Mouse (Mus musculus) kidney, postnatal 0 days (tissue): ENCODE measurements around the gene Mrc1. TPM values are rescaled to one million over a fixed set of nuclear protein-coding genes. Genes with fewer than 3 reads are reported as not detected.

ENCODE experiments used
- ATAC-seq: fragments of 200-750 bp; cut with Nextera tagmentation; replicated peaks from 2 replicates; pipeline ENCODE4 v1.8.0; 2017; ENCODE audit warnings: low read depth, moderate number of reproducible peaks, moderate TSS enrichment, moderate library complexity; ENCODE audit not compliant: low FRiP score
- DNase-seq: peaks from one replicate; pipeline ENCODE4 v3.0.0-alpha.2; 2016; ENCODE audit warnings: low spot score
- H3K27ac ChIP-seq: fragments of 300-500 bp; sonication (generic); 2 replicates; pipeline ENCODE4 v1.5.1; 2014; ENCODE audit warnings: mild to moderate bottlenecking
- H3K27me3 ChIP-seq: fragments of 300-500 bp; sonication (generic); 2 replicates; pipeline ENCODE4 v1.6.1; 2014; ENCODE audit warnings: low read length, mixed read lengths; ENCODE audit not compliant: insufficient read depth
- H3K36me3 ChIP-seq: fragments of 300-500 bp; sonication (generic); 2 replicates; pipeline ENCODE4 v1.6.1; 2014; ENCODE audit warnings: low read length, mixed read lengths; ENCODE audit not compliant: insufficient read depth
- H3K4me1 ChIP-seq: fragments of 300-500 bp; sonication (generic); replicated peaks from 2 replicates; pipeline ENCODE4 v1.6.1; 2014; ENCODE audit warnings: antibody characterized with exemption, low read length, mixed read lengths; ENCODE audit not compliant: insufficient read depth
- H3K4me2 ChIP-seq: fragments of 300-500 bp; sonication (generic); 2 replicates; pipeline ENCODE4 v1.6.1; 2014; ENCODE audit warnings: mild to moderate bottlenecking, low read length, moderate library complexity, mixed read lengths
- H3K4me3 ChIP-seq: fragments of 300-500 bp; sonication (generic); replicated peaks from 2 replicates; pipeline ENCODE4 v1.5.1; 2014; ENCODE audit warnings: low read depth, low read length
- H3K9ac ChIP-seq: fragments of 300-500 bp; sonication (generic); 2 replicates; pipeline ENCODE4 v1.6.1; 2014; ENCODE audit warnings: low read depth, low read length
- H3K9me3 ChIP-seq: fragments of 300-500 bp; sonication (generic); replicated peaks from 2 replicates; pipeline ENCODE4 v1.6.1; 2016; ENCODE audit warnings: low read length, inconsistent platforms, mixed read lengths
- CTCF ChIP-seq: IDR thresholded peaks from 2 replicates; pipeline ENCODE4 v1.5.1; 2016; ENCODE audit warnings: antibody characterized with exemption, low read depth, mild to moderate bottlenecking, moderate library complexity
- WGBS: fragments of 180-500 bp; shearing (Covaris S2); extraction: QIAGEN DNeasy Blood & Tissue Kit; methylation state at CpG from one replicate; pipeline ENCODE4 v1.1.7; 2014; 5-methylcytosine and 5-hydroxymethylcytosine counted together
- microRNA counts: library from miRNA; unstranded; fragments of <30 nt; microRNA quantifications from one replicate; lab custom pipeline; 2015
- microRNA-seq: library from miRNA; unstranded; fragments of <30 nt; microRNA quantifications from one replicate; pipeline ENCODE4, GENCODE M21; 2016
- polyA plus RNA-seq: library from polyadenylated mRNA; unstranded; fragments of >200 nt; fragmentation: Nextera tagmentation; extraction: Ambion mirVana; gene quantifications from 2 replicates; pipeline ENCODE4 v1.2.1, GENCODE M21; 2015

Gene Mrc1
- polyA plus RNA-seq, 1 experiment from 2014 or later: 4.6 TPM

DNA sequence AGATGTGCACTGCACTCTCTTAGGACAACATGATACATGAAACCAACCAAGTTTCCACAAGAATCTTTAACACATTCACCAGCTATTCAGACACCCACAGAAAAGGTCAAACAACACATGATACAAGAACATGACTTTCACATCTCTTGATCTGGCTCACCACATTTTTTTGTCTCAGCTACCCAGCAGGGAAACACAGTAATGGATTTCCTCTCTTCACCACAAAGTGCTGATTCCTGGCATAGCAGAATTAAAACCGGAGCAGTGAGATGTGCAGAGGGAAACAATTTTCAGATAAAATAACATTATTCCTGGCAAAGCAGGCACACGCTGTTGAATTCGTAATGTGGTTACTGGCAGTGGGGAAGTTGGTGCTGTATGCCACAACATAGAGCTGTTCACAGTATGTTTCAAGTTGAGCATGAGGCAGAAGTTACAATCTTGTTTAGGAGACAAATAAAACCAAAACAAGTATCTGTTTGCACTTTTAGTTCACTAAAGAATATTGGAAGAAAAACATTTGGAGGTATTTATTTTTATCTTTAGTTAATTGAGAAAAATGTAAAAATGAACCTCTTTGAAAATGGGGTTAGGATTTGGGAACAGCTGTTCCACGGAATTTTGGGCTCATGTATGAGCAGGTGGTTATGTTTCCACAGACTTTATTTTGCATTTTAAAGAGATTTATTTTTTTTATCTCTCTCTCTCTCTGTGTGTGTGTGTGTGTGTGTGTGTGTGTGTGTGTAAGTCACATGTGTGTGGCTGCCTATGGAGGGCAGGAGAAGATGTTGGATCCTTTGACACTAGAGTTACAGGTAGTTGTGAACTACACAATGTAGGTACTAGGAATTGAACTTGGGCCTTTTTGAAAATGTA, 83.6 kb downstream of the Mrc1 start:
- no peak overlapping the region for H3K9ac ChIP-seq
- 82% methylated on average over 4 of the region's 4 CpGs for WGBS
- no peak for ATAC-seq
- H3K36me3 ChIP-seq: no peaks in the 10 kb centered on the region
- no peak for TF ChIP-seq CTCF
- H3K4me1 ChIP-seq: no peaks in the 10 kb centered on the region
- H3K9me3 ChIP-seq: no peaks in the 10 kb centered on the region
- H3K27ac ChIP-seq: no peak overlapping the region
- no peaks in the 10 kb centered on the region for H3K27me3 ChIP-seq
- no peak overlapping the region for H3K4me2 ChIP-seq
- H3K4me3 ChIP-seq: no peak overlapping the region
- no peak for DNase-seq

DNA sequence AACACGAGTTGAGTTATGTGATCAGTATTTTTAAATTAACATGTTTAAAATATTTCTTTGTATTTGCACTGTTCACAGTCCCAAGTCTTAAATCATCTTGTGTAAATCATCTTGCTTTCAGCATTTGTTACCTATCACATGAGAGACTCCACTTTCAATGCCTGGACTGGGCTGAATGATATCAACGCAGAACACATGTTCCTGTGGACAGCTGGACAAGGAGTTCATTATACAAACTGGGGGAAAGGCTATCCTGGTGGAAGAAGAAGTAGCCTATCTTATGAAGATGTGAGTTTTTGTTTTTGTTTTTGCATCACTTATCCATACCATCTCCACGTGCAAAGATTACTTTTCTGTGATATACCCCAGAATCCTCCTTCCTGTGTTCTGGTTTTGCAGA, 85.9 kb downstream of the Mrc1 start:
- ATAC-seq: no peak
- no peaks in the 10 kb centered on the region for H3K9me3 ChIP-seq
- H3K36me3 ChIP-seq: no peaks in the 10 kb centered on the region

DNA sequence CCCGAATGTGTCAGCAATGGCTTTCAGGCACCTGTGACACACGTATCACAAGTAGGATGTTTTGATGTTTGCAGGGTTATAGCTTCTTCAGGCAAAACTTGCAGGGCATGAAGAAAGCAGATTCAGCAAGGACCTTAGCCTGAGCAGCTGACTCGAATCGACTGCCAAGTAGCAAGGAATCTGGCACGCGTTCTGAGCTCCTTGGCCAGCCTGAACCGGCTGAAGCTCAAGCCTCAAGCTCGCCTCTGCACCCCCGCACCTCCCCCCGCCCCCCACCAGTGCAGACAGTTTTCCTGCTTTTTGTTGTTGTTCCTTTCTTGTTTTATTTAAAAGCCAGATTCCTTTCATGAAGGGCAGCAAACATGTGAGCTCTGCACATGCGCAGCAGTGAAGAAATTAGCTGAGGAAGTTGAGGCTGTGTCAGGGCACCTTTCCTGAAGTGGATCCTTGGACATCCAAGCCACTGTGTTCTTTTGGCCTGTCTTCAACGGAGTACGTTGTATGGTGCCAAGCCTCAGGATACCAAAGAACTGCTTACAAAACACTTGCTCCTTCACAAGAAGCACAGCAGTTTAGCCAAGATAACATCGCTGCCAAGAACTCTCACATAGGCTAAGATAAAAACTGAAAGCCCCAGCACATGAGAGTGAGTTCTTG, 112.6 kb downstream of the Mrc1 start:
- Histone ChIP-seq H3K9me3 (no peaks in the 10 kb centered on the region), H3K27ac (peak overlapping the region; percentile 60), H3K9ac (no peak overlapping the region), H3K4me3 (no peak overlapping the region), H3K4me1 (no peaks in the 10 kb centered on the region), H3K27me3 (no peaks in the 10 kb centered on the region), H3K36me3 (no peaks in the 10 kb centered on the region), H3K4me2 (peak overlapping the region; percentile 23; the same call in 1 of the 2 replicates)
- 51% methylated on average over 14 of the region's 14 CpGs for WGBS
- TF ChIP-seq CTCF: no peak
- peak; percentile 64 for DNase-seq
- ATAC-seq: peak; percentile 85; the same call in 1 of the 2 replicates

More for the DNA sequence above, 85.9 kb downstream of the Mrc1 start:
- H3K4me1 ChIP-seq: no peaks in the 10 kb centered on the region
- H3K27me3 ChIP-seq: no peaks in the 10 kb centered on the region
- H3K4me2 ChIP-seq: no peak overlapping the region
- WGBS: 62% methylated on average over 3 of the region's 3 CpGs
- no peak for DNase-seq
- no peak for TF ChIP-seq CTCF
- H3K9ac ChIP-seq: no peak overlapping the region
- no peak overlapping the region for H3K27ac ChIP-seq
- no peak overlapping the region for H3K4me3 ChIP-seq

DNA sequence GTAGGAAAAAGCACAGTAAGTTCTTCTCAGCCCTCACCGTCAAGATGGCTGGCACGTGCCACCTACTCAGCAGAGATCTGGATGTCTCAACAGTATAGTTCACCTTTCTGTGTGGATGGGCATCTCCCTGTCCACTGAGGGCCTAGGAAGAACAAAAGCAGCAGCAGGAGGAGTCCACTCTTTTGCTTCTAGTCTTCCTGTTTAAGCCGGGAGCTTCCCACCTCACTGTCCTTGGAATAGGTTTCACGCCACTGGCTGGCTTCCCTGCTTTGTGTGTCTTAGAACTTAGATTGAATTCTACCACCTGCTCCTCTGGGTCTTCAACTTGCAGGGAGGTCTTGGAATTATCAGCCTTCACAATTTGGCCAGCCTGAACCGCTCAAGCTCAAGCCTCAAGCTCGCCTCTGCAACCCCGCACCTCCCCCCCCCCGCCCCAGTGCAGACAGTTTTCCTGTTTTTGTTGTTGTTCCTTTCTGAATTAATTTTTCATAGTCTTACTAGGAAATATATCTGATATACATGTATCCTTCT, 113.2 kb downstream of the Mrc1 start:
- ATAC-seq (no peak), DNase-seq (peak; percentile 44)

More for the DNA sequence above, 113.2 kb downstream of the Mrc1 start:
- no peaks in the 10 kb centered on the region for H3K9me3 ChIP-seq
- no peaks in the 10 kb centered on the region for H3K36me3 ChIP-seq
- no peak overlapping the region for H3K4me2 ChIP-seq
- no peak overlapping the region for H3K9ac ChIP-seq
- no peak for TF ChIP-seq CTCF
- H3K27me3 ChIP-seq: no peaks in the 10 kb centered on the region
- peak overlapping the region; percentile 60 for H3K27ac ChIP-seq
- H3K4me1 ChIP-seq: no peaks in the 10 kb centered on the region
- no peak overlapping the region for H3K4me3 ChIP-seq
- WGBS: 79% methylated on average over 8 of the region's 8 CpGs

MicroRNAs within 50 kb of the gene (microRNA counts, 519-probe panel; counts per million panel counts)
- 330 counts per million, percentile 68 among the panel's probes with 10 or more counts for microRNA mmu-miR-511 (lab: Ali Mortazavi, UCI)

Small RNAs within 50 kb of the gene (microRNA-seq; reads per million reads assigned to microRNA genes)
- gene Mir511: 6.0 reads per million, percentile 17 among the genes with 10 or more reads in this experiment

Other genes with a start within 250 kb of the Mrc1 start
- gene Hacd1, start 173.3 kb upstream of the Mrc1 start, polyA plus RNA-seq: 88.4 and 91.4 TPM in 2 replicates
- 38.6 and 40.3 TPM in 2 replicates for gene Stam, start 155.3 kb upstream of the Mrc1 start, polyA plus RNA-seq
- gene Tmem236, start 54.9 kb upstream of the Mrc1 start, polyA plus RNA-seq: 0.16 and 0.18 TPM in 2 replicates
- 0.05 TPM in 1 of 2 replicates, not detected in the other for gene Slc39a12, start 158.9 kb downstream of the Mrc1 start, polyA plus RNA-seq